Mouse (Mus musculus): ENCODE results near the gene Nlrp3. TPM values are rescaled to one million over a fixed set of nuclear protein-coding genes. Genes with fewer than 3 reads are reported as not detected.

Gene Nlrp3
- polyA plus RNA-seq, 2 experiments, result 0.39 to 0.54 TPM

DNA sequence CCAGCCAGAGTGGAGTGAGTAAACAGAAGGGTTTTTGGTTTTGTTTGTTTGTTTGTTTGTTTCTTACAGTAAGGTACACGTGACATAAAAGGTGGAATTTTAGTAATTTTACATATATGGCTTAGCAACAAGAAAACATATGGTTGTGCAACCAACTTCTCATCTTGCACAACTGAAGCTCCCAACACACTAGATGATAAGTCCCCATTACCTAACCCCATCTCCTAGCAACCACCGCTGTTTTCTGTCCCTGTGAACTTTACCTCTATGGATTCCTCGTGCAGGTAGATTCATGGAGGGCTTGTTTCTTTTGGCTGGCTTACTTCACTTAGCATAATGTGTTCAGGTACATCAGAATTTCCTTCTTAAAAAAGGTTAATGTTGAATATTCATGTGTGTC lies 2.0 kb downstream of the Nlrp3 start:
- DNase-seq (ENCODE audit: low read depth in 3 of 3, low spot score in 3 of 3) (peak in 2 of 3 experiments; percentile 24 to 29), ATAC-seq (ENCODE audit: insufficient read depth) (no peak)
- no peak overlapping the region for H3K27ac ChIP-seq
- no peaks in the 10 kb centered on the region for H3K27me3 ChIP-seq (ENCODE audit: control insufficient read depth, insufficient read depth, low read length)
- no peak overlapping the region for H3K4me2 ChIP-seq (ENCODE audit: low read depth)
- 54% methylated on average over 3 of the region's 3 CpGs for WGBS (ENCODE audit: insufficient replicate concordance)
- no peaks in the 10 kb centered on the region for H3K9me3 ChIP-seq (ENCODE audit: control insufficient read depth, low read length)
- no peaks in the 10 kb centered on the region for H3K36me3 ChIP-seq (replicated peaks; ENCODE audit: control insufficient read depth, insufficient read depth, low read depth)
- H3K9ac ChIP-seq (replicated peaks), result no peak overlapping the region
- H3K4me3 ChIP-seq (ENCODE audit: insufficient read depth in 1 of 2, low read depth in 2 of 2, low read length in 2 of 2), result no peak overlapping the region
- H3K4me1 ChIP-seq (replicated peaks; ENCODE audit: control insufficient read depth in 2 of 2, insufficient read depth in 2 of 2, low read length in 1 of 2), result peaks cover 0 to 16% of the 10 kb centered on the region in 2 experiments; a peak in 2 of 4 replicates
- no peak for TF ChIP-seq CTCF (IDR thresholded peaks at IDR 0.05; ENCODE audit: low read depth)
- no peak for TF ChIP-seq EP300 (IDR thresholded peaks at IDR 0.05; ENCODE audit: low read depth)

GRCm38 (mm10) chr11:59544005-59544404 lies 2.6 kb downstream of the Nlrp3 start:
- H3K36me3 ChIP-seq (replicated peaks; ENCODE audit: control insufficient read depth, insufficient read depth, low read depth), result no peaks in the 10 kb centered on the region
- H3K4me3 ChIP-seq (ENCODE audit: insufficient read depth in 1 of 2, low read depth in 2 of 2, low read length in 2 of 2), result no peak overlapping the region
- no peaks in the 10 kb centered on the region for H3K27me3 ChIP-seq (ENCODE audit: control insufficient read depth, insufficient read depth, low read length)
- DNase-seq (ENCODE audit: low read depth in 3 of 3, low spot score in 3 of 3) (no peak), ATAC-seq (ENCODE audit: insufficient read depth) (no peak)
- 62% methylated on average over 9 of the region's 9 CpGs for WGBS (ENCODE audit: insufficient replicate concordance)
- no peak for TF ChIP-seq EP300 (IDR thresholded peaks at IDR 0.05; ENCODE audit: low read depth)
- TF ChIP-seq CTCF (IDR thresholded peaks at IDR 0.05; ENCODE audit: low read depth), result no peak
- H3K9ac ChIP-seq (replicated peaks), result no peak overlapping the region
- no peak overlapping the region for H3K27ac ChIP-seq
- H3K4me1 ChIP-seq (replicated peaks; ENCODE audit: control insufficient read depth in 2 of 2, insufficient read depth in 2 of 2, low read length in 1 of 2), result peaks cover 0 to 16% of the 10 kb centered on the region in 2 experiments; a peak in 2 of 4 replicates
- H3K9me3 ChIP-seq (ENCODE audit: control insufficient read depth, low read length), result no peaks in the 10 kb centered on the region
- H3K4me2 ChIP-seq (ENCODE audit: low read depth), result no peak overlapping the region

DNA sequence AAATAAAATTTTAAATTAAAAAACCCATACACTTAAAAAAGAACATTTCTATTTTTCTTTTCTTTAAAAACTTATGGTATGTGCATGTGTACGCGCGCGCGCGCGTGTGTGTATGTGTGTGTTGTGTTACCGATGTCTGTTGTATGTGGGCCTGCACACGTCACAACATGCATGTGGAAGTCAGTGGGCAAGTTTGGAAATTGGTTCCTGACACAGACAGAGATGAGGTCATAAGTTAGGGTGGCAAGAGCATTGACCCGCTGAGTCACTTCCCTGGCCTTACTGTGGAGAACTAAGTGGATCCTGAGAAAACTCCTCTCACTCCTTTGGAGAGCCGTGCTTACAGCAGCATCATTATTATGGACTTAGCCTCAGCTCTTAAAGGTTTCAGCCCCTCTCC lies 12.8 kb downstream of the Nlrp3 start:
- H3K4me1 ChIP-seq (replicated peaks; ENCODE audit: control insufficient read depth in 2 of 2, insufficient read depth in 2 of 2, low read length in 1 of 2), result no peaks in the 10 kb centered on the region
- H3K36me3 ChIP-seq (replicated peaks; ENCODE audit: control insufficient read depth, insufficient read depth, low read depth), result no peaks in the 10 kb centered on the region
- 82% methylated on average over 11 of the region's 11 CpGs for WGBS (ENCODE audit: insufficient replicate concordance)
- no peak overlapping the region for H3K27ac ChIP-seq
- H3K4me2 ChIP-seq (ENCODE audit: low read depth), result no peak overlapping the region
- no peak for TF ChIP-seq CTCF (IDR thresholded peaks at IDR 0.05; ENCODE audit: low read depth)
- no peak for TF ChIP-seq EP300 (IDR thresholded peaks at IDR 0.05; ENCODE audit: low read depth)
- no peaks in the 10 kb centered on the region for H3K9me3 ChIP-seq (ENCODE audit: control insufficient read depth, low read length)
- no peak overlapping the region for H3K9ac ChIP-seq (replicated peaks)
- no peak for DNase-seq (ENCODE audit: low read depth in 3 of 3, low spot score in 3 of 3)
- no peak overlapping the region for H3K4me3 ChIP-seq (ENCODE audit: insufficient read depth in 1 of 2, low read depth in 2 of 2, low read length in 2 of 2)
- H3K27me3 ChIP-seq (ENCODE audit: control insufficient read depth, insufficient read depth, low read length), result no peaks in the 10 kb centered on the region
- no peak for ATAC-seq (ENCODE audit: insufficient read depth)

DNA sequence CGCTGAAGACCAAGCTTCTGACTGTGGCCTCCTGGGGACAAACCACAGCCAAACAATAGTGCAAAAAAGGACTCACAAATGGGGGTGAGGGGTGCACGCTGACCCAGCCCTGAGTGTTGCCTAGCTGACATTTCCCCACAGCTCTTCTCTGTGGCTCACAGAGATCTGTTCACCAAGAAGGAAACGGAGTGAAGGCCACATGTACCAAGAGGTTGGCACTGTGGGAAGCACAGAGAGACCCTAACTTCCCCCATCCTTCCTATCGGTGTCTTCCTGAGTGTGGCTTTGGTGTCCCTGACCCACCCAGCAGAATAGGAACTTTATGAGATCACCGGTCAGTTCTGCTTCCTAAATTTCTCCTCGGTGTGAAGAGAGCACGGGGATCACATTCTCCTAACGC lies 13.2 kb downstream of the Nlrp3 start:
- Histone ChIP-seq H3K27me3 (ENCODE audit: control insufficient read depth, insufficient read depth, low read length) (no peaks in the 10 kb centered on the region), H3K9ac (replicated peaks) (no peak overlapping the region), H3K27ac (no peak overlapping the region), H3K4me2 (ENCODE audit: low read depth) (no peak overlapping the region), H3K4me3 (ENCODE audit: insufficient read depth in 1 of 2, low read depth in 2 of 2, low read length in 2 of 2) (no peak overlapping the region), H3K36me3 (replicated peaks; ENCODE audit: control insufficient read depth, insufficient read depth, low read depth) (no peaks in the 10 kb centered on the region), H3K9me3 (ENCODE audit: control insufficient read depth, low read length) (no peaks in the 10 kb centered on the region), H3K4me1 (replicated peaks; ENCODE audit: control insufficient read depth in 2 of 2, insufficient read depth in 2 of 2, low read length in 1 of 2) (no peaks in the 10 kb centered on the region)
- no peak for DNase-seq (ENCODE audit: low read depth in 3 of 3, low spot score in 3 of 3)
- 19% methylated on average over 8 of the region's 8 CpGs for WGBS (ENCODE audit: insufficient replicate concordance)
- TF ChIP-seq EP300 (IDR thresholded peaks at IDR 0.05; ENCODE audit: low read depth), result no peak
- no peak for TF ChIP-seq CTCF (IDR thresholded peaks at IDR 0.05; ENCODE audit: low read depth)
- ATAC-seq (ENCODE audit: insufficient read depth), result no peak

DNA sequence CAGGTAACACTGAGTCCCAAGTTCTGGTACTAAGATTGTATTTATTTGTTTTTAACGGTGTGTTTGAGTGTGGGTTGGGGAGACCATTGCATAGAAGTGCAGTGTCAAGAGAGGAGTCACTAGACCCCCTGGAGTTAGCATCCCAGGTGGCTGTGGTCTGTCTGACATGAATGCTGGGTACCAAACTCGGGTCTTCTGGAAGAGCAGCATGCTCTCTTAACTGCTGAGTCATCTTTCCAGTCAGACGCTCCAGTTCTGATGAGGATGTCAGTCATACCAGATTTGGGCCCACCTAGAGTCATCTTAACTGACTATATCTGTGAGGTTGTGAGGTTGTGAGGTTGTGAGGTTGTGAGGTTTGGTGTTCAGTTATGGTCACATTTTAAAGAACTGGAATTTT lies 19.5 kb downstream of the Nlrp3 start:
- Histone ChIP-seq H3K9me3 (ENCODE audit: control insufficient read depth, low read length) (no peaks in the 10 kb centered on the region), H3K27me3 (ENCODE audit: control insufficient read depth, insufficient read depth, low read length) (no peaks in the 10 kb centered on the region), H3K9ac (replicated peaks) (no peak overlapping the region), H3K4me1 (replicated peaks; ENCODE audit: control insufficient read depth in 2 of 2, insufficient read depth in 2 of 2, low read length in 1 of 2) (no peaks in the 10 kb centered on the region), H3K27ac (no peak overlapping the region), H3K4me2 (ENCODE audit: low read depth) (no peak overlapping the region), H3K36me3 (replicated peaks; ENCODE audit: control insufficient read depth, insufficient read depth, low read depth) (no peaks in the 10 kb centered on the region), H3K4me3 (ENCODE audit: insufficient read depth in 1 of 2, low read depth in 2 of 2, low read length in 2 of 2) (no peak overlapping the region)
- ATAC-seq (ENCODE audit: insufficient read depth), result no peak
- DNase-seq (ENCODE audit: low read depth in 3 of 3, low spot score in 3 of 3), result no peak
- WGBS (ENCODE audit: insufficient replicate concordance), result 41% methylated on average over 3 of the region's 3 CpGs
- no peak for TF ChIP-seq EP300 (IDR thresholded peaks at IDR 0.05; ENCODE audit: low read depth)
- no peak for TF ChIP-seq CTCF (IDR thresholded peaks at IDR 0.05; ENCODE audit: low read depth)

Measured in liver, embryonic 14.5 days (tissue).